Mouse (Mus musculus): ENCODE data around the gene Eif5.

Eif5 gene

GRCm38 (mm10) chr12:111563076-111563629 is 25.3 kb downstream of the Eif5 start:
- no peak for DNase-seq (ENCODE audit: low read depth, low spot score)

GRCm38 (mm10) chr12:111565363-111565762 is 27.5 kb downstream of the Eif5 start:
- no peak for DNase-seq (ENCODE audit: low read depth, low spot score)

- DNase-seq (ENCODE audit: low read depth, low spot score), result no peak
Measured at GRCm38 (mm10) chr12:111568836-111569235, 31.0 kb downstream of the Eif5 start.

GRCm38 (mm10) chr12:111572406-111572805 is 34.6 kb downstream of the Eif5 start:
- DNase-seq (ENCODE audit: low read depth, low spot score), result no peak

- no peak for DNase-seq (ENCODE audit: low read depth, low spot score)
Measured at GRCm38 (mm10) chr12:111573315-111573714, 35.5 kb downstream of the Eif5 start.

- DNase-seq (ENCODE audit: low read depth, low spot score), result peak; percentile 95
Measured at GRCm38 (mm10) chr12:111574074-111574886, 36.5 kb downstream of the Eif5 start, which contains the start of gene Mark3. Gene Mark3 (plus strand): TSS chr12:111574523.

GRCm38 (mm10) chr12:111574887-111575838 is 37.3 kb downstream of the Eif5 start:
- DNase-seq (ENCODE audit: low read depth, low spot score), result no peak

- no peak for DNase-seq (ENCODE audit: low read depth, low spot score)
Measured at GRCm38 (mm10) chr12:111583058-111583457, 45.2 kb downstream of the Eif5 start.

- DNase-seq (ENCODE audit: low read depth, low spot score), result no peak
Measured at GRCm38 (mm10) chr12:111584401-111584800, 46.6 kb downstream of the Eif5 start.

- no peak for DNase-seq (ENCODE audit: low read depth, low spot score)
Measured at GRCm38 (mm10) chr12:111587252-111587651, 49.4 kb downstream of the Eif5 start.

- DNase-seq (ENCODE audit: low read depth, low spot score), result no peak
Measured at GRCm38 (mm10) chr12:111592407-111593021, 54.7 kb downstream of the Eif5 start.

GRCm38 (mm10) chr12:111593775-111594174 is 56.0 kb downstream of the Eif5 start:
- no peak for DNase-seq (ENCODE audit: low read depth, low spot score)
